Mouse (Mus musculus) limb, embryonic 13.5 days (tissue): ENCODE measurements around the gene Art2b. TPM values are rescaled to one million over a fixed set of nuclear protein-coding genes. Genes with fewer than 3 reads are reported as not detected.
"Not testable (repeated sequence)": the region's sequence is repeated elsewhere in the genome, so short reads cannot be mapped to it uniquely, and the experiment has no call there.

Experiments used
- ATAC-seq: fragments of 200-750 bp; cut with Nextera tagmentation; 2 replicates; pipeline ENCODE4 v1.8.0; 2017; ENCODE audit warnings: low read depth, moderate number of reproducible peaks, moderate TSS enrichment; ENCODE audit not compliant: low FRiP score
- H3K27ac ChIP-seq: fragments of 300-500 bp; sonication (generic); 2 replicates; pipeline ENCODE4 v1.5.1; 2015; ENCODE audit warnings: inconsistent platforms, mild to moderate bottlenecking, moderate library complexity
- H3K27me3 ChIP-seq: fragments of 300-500 bp; sonication (generic); 2 replicates; pipeline ENCODE4 v1.6.1; 2015; ENCODE audit warnings: mild to moderate bottlenecking, inconsistent platforms
- H3K36me3 ChIP-seq: fragments of 300-500 bp; sonication (generic); 2 replicates; pipeline ENCODE4 v1.6.1; 2015; ENCODE audit warnings: inconsistent platforms, mild to moderate bottlenecking, moderate library complexity
- H3K4me1 ChIP-seq: fragments of 300-500 bp; sonication (generic); 2 replicates; pipeline ENCODE4 v1.6.1; 2015; ENCODE audit warnings: inconsistent platforms
- H3K4me2 ChIP-seq: fragments of 300-500 bp; sonication (generic); replicated peaks from 2 replicates; pipeline ENCODE4 v1.6.1; 2015; ENCODE audit warnings: inconsistent platforms, mild to moderate bottlenecking, moderate library complexity
- H3K4me3 ChIP-seq: fragments of 300-500 bp; sonication (generic); 2 replicates; pipeline ENCODE4 v1.5.1; 2015; ENCODE audit warnings: moderate library complexity, mild to moderate bottlenecking, inconsistent platforms
- H3K9ac ChIP-seq: fragments of 300-500 bp; sonication (generic); 2 replicates; pipeline ENCODE4 v1.6.1; 2015; ENCODE audit warnings: mild to moderate bottlenecking, inconsistent platforms
- H3K9me3 ChIP-seq: fragments of 300-500 bp; sonication (generic); 2 replicates; pipeline ENCODE4 v1.6.1; 2016; ENCODE audit warnings: inconsistent platforms
- WGBS: fragments of 180-500 bp; shearing (Covaris S2); methylation state at CpG from one replicate; pipeline ENCODE4 v1.1.7; 2015; 5-methylcytosine and 5-hydroxymethylcytosine counted together
- polyA plus RNA-seq: library from polyadenylated mRNA; unstranded; fragments of >200 nt; fragmentation: Nextera tagmentation; extraction: Ambion mirVana; gene quantifications from 2 replicates; pipeline ENCODE4 v1.2.1, GENCODE M21; 2015

Art2b gene
- polyA plus RNA-seq, 1 experiment from 2014 or later = not detected

DNA sequence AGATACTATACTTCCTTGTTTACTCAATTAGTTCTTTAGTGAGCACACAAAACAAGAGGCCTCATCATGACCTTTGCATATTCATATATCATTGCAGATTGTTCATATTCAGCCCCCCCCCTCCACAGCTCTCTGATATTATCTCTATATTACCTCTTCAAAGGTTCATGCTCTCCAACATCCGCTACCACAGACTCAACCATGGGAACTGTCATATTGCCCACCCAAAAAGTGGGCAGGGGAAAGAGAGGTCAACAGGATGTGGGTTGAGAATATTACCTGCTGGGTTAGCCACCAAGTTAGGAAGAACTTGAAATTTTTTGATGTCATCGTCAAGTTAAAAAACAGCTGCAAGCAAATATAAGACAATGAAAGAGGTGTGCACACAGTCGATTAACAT, 29.9 kb downstream of the Art2b start:
- not testable (repeated sequence) for H3K4me2 ChIP-seq, H3K27me3 ChIP-seq, H3K36me3 ChIP-seq, H3K27ac ChIP-seq, H3K4me3 ChIP-seq, H3K4me1 ChIP-seq, H3K9ac ChIP-seq, ATAC-seq, H3K9me3 ChIP-seq
- WGBS = 90% methylated on average over 3 of the region's 3 CpGs

DNA sequence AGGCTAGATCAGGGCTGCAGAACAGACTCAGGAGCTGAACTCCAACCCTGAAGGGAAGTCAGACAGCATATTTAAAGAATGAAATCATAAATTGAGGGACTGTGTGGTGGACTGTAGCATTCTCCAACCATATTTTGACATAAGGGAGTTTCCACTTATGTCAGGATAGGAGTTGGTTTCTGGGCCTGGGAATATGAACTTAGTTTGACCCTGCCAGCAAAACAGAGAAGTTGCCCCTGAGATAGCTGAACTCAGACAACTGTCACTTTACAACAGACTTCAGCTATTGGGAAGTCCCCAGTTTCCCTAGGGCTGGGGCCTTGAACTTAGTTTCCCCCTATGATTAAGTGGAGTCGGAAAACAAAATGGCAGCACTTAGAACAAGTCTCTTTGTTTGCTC, 33.9 kb downstream of the Art2b start:
- H3K36me3 ChIP-seq = no peaks in the 10 kb centered on the region
- no peak overlapping the region for H3K4me2 ChIP-seq
- H3K9ac ChIP-seq = no peak overlapping the region
- H3K27ac ChIP-seq = no peak overlapping the region
- 91% methylated on average over 1 of the region's 1 CpGs for WGBS
- H3K27me3 ChIP-seq = no peaks in the 10 kb centered on the region
- no peaks in the 10 kb centered on the region for H3K9me3 ChIP-seq
- H3K4me3 ChIP-seq = no peak overlapping the region
- H3K4me1 ChIP-seq = no peaks in the 10 kb centered on the region
- no peak for ATAC-seq

- Histone ChIP-seq H3K4me3 (no peak overlapping the region), H3K9me3 (no peaks in the 10 kb centered on the region), H3K4me1 (no peaks in the 10 kb centered on the region), H3K36me3 (no peaks in the 10 kb centered on the region), H3K9ac (no peak overlapping the region), H3K4me2 (no peak overlapping the region), H3K27me3 (no peaks in the 10 kb centered on the region), H3K27ac (no peak overlapping the region)
- no peak for ATAC-seq
- 62% methylated on average over 7 of the region's 7 CpGs for WGBS
These were observed 34.5 kb downstream of the Art2b start for GRCm38 (mm10) chr7:101550686-101551485.

DNA sequence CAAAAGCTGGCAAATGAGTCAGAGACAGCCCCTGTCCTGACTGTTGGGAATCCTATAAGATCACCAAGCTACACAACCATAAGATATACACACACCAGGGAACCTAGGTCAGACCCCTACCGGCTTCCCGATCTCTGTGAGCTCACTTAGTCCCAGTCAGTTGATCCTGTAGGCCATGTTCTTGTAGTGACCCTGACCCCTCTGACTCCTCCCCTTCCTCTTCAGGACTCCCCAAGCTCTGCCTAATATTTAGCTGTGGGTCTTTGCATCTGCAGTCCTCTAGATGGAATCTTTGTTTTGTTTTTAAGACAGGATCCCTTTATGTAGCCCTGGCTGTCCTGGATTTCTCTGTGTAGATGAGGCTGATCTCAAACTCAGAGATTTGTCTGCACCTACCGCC, 36.1 kb downstream of the Art2b start:
- no peak overlapping the region for H3K4me2 ChIP-seq
- no peak overlapping the region for H3K9ac ChIP-seq
- no peaks in the 10 kb centered on the region for H3K36me3 ChIP-seq
- H3K27ac ChIP-seq = no peak overlapping the region
- WGBS = 91% methylated on average over 3 of the region's 3 CpGs
- H3K4me3 ChIP-seq = no peak overlapping the region
- H3K9me3 ChIP-seq = no peaks in the 10 kb centered on the region
- no peaks in the 10 kb centered on the region for H3K4me1 ChIP-seq
- no peak for ATAC-seq
- H3K27me3 ChIP-seq = no peaks in the 10 kb centered on the region

DNA sequence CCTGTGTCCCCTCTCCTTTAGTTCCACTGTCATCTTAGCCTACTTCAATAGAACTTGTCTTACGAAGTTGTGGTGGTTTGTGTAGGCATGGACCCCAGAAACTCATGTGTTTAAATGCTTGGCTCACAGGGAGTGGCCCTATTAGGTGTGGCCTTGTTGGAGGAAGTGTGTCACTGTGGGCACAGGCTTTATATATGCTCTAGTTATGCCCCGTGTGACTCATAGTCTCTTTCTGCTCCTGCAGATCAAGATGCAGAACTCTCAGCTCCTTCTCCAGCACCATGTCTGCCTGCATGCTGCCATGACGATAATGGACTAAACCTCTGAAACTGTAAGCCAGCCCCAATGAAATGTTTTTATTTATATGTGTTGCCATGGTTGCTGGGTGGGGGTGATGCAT, 37.7 kb downstream of the Art2b start:
- 85% methylated on average over 3 of the region's 3 CpGs for WGBS
- Histone ChIP-seq H3K27ac (no peak overlapping the region), H3K9me3 (no peaks in the 10 kb centered on the region), H3K36me3 (no peaks in the 10 kb centered on the region), H3K27me3 (no peaks in the 10 kb centered on the region), H3K9ac (no peak overlapping the region), H3K4me1 (no peaks in the 10 kb centered on the region), H3K4me3 (no peak overlapping the region), H3K4me2 (no peak overlapping the region)
- ATAC-seq = no peak

- Histone ChIP-seq H3K4me1 (no peaks in the 10 kb centered on the region), H3K27ac (no peak overlapping the region), H3K36me3 (no peaks in the 10 kb centered on the region), H3K9me3 (no peaks in the 10 kb centered on the region), H3K27me3 (peaks cover 2% of the 10 kb centered on the region; the same call in 1 of the 2 replicates), H3K4me3 (no peak overlapping the region), H3K9ac (no peak overlapping the region), H3K4me2 (no peak overlapping the region; the same call in 1 of the 2 replicates)
- WGBS = 73% methylated on average over 10 of the region's 10 CpGs
- no peak for ATAC-seq
These were observed 43.7 kb downstream of the Art2b start for GRCm38 (mm10) chr7:101541734-101542133.

DNA sequence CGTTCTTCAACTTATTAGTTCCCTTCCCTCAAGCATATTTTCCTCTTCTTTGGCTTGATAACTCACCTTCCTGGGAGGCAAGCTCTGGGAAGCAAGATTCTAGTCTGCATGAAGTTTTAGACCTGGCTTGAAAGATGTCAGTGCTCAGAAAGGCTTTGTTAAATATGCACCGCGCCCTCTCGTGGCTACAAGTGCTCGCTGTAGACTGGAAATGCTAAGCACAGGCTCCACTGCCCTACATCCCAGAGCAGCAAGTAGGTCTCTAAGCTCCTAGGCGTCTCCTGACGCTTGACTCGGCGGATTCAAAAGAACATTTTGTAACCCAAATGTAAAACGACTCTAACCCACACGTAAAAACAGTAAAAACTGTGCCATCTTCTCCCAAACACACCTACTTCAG, 44.3 kb downstream of the Art2b start:
- H3K27me3 ChIP-seq = peaks cover 2% of the 10 kb centered on the region; the same call in 1 of the 2 replicates
- no peak overlapping the region for H3K9ac ChIP-seq
- no peak for ATAC-seq
- no peaks in the 10 kb centered on the region for H3K4me1 ChIP-seq
- H3K9me3 ChIP-seq = no peaks in the 10 kb centered on the region
- H3K4me3 ChIP-seq = no peak overlapping the region
- H3K36me3 ChIP-seq = no peaks in the 10 kb centered on the region
- WGBS = 4% methylated on average over 11 of the region's 11 CpGs
- no peak overlapping the region; the same call in 1 of the 2 replicates for H3K4me2 ChIP-seq
- no peak overlapping the region for H3K27ac ChIP-seq

DNA sequence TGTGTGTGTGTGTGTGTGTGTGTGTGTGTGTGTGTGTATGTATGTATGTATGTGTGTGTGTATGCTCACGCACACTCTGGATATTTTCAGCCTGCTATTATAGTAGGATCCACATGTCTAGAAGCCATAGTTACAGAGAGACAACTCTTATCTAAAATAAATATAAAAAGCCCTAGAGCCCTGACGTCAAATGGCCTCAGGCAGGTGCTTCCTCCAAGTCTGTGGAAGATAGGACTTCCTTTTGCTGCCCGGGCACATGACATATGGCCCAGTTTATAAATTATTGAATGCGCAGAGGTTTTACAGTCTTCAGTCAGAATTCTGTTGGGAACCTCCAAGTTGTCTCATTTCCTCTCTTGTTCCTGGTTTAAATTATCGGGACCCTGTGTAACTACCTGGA, 44.7 kb downstream of the Art2b start:
- ATAC-seq = no peak
- Histone ChIP-seq H3K36me3 (no peaks in the 10 kb centered on the region), H3K9me3 (no peaks in the 10 kb centered on the region), H3K27ac (no peak overlapping the region), H3K4me3 (no peak overlapping the region), H3K27me3 (peaks cover 2% of the 10 kb centered on the region; the same call in 1 of the 2 replicates), H3K4me1 (no peaks in the 10 kb centered on the region), H3K4me2 (no peak overlapping the region), H3K9ac (no peak overlapping the region)
- 61% methylated on average over 5 of the region's 5 CpGs for WGBS

DNA sequence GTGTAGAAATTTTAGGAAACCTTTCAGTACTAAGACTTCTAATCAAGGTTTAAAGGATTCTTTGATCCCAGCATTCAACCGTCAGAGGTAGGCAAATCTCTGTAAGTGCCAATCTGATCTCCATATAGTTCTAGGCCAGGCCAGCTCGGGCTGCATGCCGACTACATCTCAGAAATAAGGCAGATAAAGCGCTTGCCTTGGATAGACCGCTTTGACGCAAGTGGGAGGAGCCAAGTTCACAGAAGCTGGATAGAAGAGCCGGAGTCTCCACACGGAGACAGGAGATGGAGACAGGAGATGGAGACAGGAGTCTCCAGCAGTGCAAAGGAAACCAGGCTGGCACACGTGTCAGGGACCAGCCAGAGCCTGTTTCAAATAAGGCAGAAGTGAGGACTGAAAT, 45.6 kb downstream of the Art2b start:
- Histone ChIP-seq H3K27ac (no peak overlapping the region), H3K9me3 (no peaks in the 10 kb centered on the region), H3K4me1 (no peaks in the 10 kb centered on the region), H3K27me3 (peaks cover 2% of the 10 kb centered on the region; the same call in 1 of the 2 replicates), H3K9ac (no peak overlapping the region), H3K4me3 (no peak overlapping the region), H3K4me2 (no peak overlapping the region), H3K36me3 (no peaks in the 10 kb centered on the region)
- 44% methylated on average over 9 of the region's 9 CpGs for WGBS
- no peak for ATAC-seq

- no peaks in the 10 kb centered on the region for H3K9me3 ChIP-seq
- H3K4me2 ChIP-seq = no peak overlapping the region
- ATAC-seq = no peak
- H3K27ac ChIP-seq = no peak overlapping the region
- H3K36me3 ChIP-seq = no peaks in the 10 kb centered on the region
- H3K9ac ChIP-seq = no peak overlapping the region
- H3K4me1 ChIP-seq = no peaks in the 10 kb centered on the region
- WGBS = 53% methylated on average over 14 of the region's 14 CpGs
- peaks cover 7% of the 10 kb centered on the region; the same call in 1 of the 2 replicates for H3K27me3 ChIP-seq
- H3K4me3 ChIP-seq = no peak overlapping the region
These were observed 47.1 kb downstream of the Art2b start for GRCm38 (mm10) chr7:101538141-101538933.

DNA sequence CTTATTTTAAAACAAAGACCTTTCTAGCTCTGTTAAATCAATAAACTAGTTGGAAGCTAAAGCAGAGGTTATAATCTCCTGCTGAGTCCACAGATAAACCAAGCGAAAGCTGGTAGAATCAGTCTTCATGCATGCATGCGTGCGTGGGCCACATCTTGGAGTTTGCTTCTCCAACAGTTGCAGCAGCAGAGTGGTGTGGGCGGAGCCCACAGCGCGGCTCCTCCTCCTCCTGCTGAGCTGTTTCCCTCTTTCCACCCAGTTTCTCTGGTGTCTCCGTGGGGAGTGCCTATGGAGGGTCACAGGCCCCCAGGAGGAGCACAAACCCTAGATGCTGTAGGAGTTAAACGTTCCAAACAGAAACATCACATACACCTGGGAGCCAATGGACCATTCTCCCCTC, 47.9 kb downstream of the Art2b start:
- Histone ChIP-seq H3K36me3 (no peaks in the 10 kb centered on the region), H3K4me2 (no peak overlapping the region), H3K9ac (no peak overlapping the region), H3K27me3 (peaks cover 7% of the 10 kb centered on the region; the same call in 1 of the 2 replicates), H3K4me1 (no peaks in the 10 kb centered on the region), H3K9me3 (no peaks in the 10 kb centered on the region), H3K4me3 (no peak overlapping the region), H3K27ac (no peak overlapping the region)
- ATAC-seq = no peak
- 48% methylated on average over 8 of the region's 8 CpGs for WGBS

DNA sequence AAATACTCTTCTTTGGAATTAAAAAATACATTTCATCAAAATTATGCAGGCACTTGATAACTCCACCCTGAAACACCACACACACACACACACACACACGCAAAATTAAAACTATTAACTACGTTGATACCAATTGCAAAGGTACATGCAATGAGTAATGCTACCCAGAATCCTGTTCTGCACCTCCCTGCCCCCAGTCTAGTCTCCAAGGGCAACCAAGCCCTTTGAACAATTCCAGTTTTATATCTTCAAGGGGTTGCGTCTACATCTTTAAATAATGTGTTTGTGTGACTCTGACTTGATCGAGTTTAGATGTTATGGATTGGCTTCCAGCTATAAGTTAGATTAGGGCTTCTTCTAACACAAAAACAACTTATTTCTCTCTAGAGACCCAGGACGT, 49.9 kb downstream of the Art2b start:
- Histone ChIP-seq H3K9ac (no peak overlapping the region), H3K27ac (no peak overlapping the region), H3K4me3 (no peak overlapping the region), H3K4me2 (no peak overlapping the region), H3K9me3 (no peaks in the 10 kb centered on the region), H3K36me3 (no peaks in the 10 kb centered on the region), H3K4me1 (no peaks in the 10 kb centered on the region), H3K27me3 (0 out of 2 replicates have a peak, but pooled peaks cover 7% of the 10 kb centered on the region)
- WGBS = 74% methylated on average over 5 of the region's 5 CpGs
- no peak for ATAC-seq
